Mouse (Mus musculus) mature B cell (primary cell): Measurements from ENCODE around the gene Abcc1.

Experiments used
- in situ Hi-C: fragments of 300-500 bp; cut with MboI; formaldehyde crosslinking; loops from 2 replicates; pipeline ENCODE4 v1.14.3; 2019

Gene Abcc1

DNA sequence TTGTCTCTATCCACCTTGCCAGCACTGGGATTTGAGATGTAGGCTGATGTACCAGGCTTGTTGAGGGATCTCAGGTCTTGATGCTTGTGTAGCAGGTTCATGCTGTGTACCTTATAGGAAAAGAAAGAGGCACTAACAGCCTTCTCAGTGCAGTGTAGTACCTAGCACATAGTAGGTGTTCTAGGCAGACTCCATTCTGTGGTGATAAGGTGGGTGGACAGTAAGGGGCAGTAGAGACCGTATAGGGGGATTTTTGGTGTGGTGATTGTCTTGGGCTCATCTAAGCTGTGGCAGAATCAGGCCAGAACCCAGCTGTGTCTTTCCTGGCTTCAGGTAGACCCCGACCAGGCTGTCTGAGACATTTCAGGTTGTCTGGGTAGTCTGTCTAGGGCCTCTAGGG is 15.0 kb downstream of the Abcc1 start:
- in situ Hi-C loops: no loop called here

DNA sequence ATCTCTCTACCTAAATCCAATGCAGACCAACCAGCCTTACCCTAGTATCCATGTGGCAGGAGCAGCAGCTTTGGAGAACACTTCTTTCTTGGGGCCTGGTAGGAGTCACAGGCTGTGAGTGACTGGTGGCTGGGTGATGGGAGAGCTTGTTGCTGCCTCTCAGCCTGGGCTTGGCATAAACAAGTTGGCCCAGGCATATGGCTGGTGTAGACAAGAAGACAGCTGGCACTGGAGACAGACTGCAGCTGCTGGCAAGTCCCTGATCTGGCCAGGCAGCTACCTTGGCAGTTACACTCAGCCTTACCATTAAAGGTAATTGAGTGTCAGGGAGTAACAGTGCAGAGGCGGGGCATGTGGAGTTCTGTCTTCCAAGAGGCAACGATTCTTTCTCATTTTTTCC is 16.0 kb downstream of the Abcc1 start:
- in situ Hi-C loops: no loop called here

DNA sequence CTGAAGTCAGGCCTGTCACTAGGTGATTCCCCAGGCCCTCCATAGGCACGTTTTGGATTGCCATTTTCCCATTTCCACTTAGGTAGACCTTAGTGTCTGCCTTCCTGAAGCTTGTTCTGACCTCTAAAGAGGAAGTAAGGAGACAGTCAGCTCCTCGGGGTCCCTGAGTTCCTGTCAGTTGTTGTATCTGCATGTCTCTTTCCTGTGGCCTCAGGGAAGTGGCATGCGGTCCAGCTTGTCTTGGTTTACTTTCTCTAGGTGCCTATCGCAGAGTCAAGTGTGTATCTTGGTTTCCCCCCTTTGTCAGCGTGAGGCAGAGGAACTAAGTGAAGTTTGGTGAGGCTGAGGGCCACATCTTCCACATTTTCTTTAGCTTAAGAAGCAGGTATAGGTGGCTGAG is 17.3 kb downstream of the Abcc1 start:
- in situ Hi-C loops: no loop called here

DNA sequence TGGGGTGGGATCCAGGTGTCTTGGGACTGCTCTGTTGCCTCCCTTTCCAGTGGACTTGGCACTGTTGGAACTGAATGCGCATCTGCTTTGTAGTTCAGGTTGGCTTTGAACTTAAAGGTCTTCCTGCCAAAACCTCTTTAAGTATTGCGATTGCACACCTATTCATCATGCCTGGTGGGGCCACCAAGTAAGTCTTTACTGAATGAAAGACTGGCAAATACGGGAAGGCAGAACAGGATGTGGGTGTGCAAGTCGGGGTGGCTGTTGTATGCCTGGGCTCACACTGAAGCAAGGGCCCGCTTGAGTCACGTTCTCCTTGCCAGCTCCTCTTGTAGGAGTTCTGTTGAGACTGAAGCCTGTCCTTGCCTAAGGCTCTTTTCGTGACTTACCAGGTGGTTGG is 18.5 kb downstream of the Abcc1 start:
- in situ Hi-C loops: no loop called here

DNA sequence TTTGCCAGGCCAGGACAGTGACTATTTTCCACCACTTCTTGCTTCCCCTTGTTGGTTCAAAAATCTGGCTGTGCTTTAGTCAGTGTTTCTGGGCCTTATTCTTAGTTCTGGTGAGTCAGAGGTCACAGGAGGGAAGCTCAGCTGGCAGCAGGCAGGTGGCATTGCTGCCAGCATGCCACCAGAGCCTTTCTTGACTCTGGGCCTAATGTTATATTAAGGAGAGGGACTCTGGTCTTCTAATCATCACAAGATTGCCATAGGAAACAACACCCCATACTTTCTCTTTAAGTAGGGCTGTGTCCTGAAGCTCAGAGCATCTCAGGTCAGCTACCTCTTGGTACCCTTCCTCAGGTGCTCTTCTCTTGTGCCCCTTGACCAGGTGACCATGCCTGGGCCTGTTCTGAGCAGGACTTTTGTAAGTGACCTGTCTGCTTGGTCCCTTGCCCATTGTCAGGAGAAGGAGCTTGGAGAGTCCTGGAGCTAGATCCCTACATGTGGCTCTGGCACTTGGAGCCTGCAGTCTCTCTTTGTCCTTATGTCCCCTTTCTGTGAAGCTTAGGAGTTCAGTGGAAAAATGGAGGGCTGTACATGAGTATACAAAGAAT is 19.8 kb downstream of the Abcc1 start:
- in situ Hi-C loops: no loop called here

DNA sequence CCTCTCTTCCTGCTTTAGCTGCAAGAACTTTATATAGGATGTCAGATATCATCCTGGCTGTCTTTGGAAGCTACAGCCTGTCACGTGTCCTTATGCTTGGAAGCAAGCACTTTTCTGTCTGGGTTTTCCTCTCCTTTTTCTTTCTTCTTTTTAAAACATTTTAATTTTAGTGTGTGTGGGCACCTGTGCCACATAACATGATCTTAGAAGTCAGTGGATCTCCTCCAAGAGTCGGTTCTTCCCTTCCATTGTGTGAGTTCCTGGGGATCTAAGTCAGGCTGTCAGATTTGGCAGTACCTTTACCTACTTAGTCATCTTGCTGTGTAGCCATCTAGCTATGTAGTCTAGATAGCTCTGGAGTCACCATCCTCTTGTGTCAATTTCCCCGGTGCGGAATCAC is 37.9 kb downstream of the Abcc1 start:
- in situ Hi-C loops: no loop called here

DNA sequence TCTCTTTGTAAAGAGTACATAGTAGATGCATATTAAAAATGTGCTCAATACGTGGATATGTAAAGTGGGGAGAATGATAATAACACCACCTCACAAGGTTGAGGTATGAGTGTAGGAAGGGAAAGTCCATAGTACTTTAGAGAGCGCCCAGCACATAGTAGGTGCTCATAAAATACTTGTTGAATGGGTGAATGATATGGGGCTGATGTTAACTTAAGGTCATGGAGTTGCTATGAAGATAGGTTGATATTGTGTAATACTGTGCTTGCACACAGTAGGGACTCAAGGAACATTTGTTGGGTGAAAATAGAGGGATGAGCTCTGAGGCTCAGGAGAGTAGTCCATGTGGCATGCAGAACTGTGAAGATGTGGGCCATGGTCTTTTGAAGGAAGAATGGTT is 42.1 kb downstream of the Abcc1 start:
- in situ Hi-C loops: no loop called here

DNA sequence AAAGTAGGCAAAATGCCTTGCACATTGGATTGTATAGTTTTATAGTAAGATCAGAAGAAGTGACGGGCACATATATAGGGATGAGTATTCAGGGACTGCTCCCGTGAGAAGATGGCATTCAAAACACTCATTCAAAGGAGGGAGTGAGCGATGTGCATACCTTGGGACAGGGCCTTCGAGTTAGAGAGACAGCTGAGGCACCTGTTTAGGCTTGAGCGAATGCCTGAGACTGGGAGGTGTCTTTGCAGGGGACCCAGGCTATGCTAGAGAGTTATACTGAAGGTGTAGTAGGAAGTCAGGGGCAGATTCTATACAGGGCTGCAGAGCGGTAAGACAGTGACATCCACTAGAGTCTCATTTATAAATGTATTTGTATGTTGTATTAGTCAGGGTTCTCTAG is 44.3 kb downstream of the Abcc1 start:
- in situ Hi-C loops: no loop called here

DNA sequence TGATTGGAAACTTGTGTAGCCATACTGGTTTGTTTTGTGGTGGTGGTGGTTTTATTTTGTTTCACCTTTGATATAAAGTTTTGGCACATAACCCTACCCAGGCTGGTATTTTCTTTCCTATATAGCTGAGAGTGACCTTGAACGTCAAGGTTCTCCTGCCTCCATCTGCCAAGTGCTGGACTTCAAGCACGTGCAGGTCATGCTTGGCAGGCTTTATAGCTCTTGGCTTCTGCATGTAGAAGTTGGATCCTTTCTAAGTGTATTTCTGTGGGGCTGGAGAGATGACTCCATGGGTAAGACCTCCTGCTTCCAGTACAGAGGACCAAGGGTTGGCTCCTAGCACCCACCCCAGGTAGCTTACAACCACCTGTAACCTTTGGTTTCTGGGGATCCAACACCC is 47.8 kb downstream of the Abcc1 start:
- in situ Hi-C loops: no loop called here

DNA sequence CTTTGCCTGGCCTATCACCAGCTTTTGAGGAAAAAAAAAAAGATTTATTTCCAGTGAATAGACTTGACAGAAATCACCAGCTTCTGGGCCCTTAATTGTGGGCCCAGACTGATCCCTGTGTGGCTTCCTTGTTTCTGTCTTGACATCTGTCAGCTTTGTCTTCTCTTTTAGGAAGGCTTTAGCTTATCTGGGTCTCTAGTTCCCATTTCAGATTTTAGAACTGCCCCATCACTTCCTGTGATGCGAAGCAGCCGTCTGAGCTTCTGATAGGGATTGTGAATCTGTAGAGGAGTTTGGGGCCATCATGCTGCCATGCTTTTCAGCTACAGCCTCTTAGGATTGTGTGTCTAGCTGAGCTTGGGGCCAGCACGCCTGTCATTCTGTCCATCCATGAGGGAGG is 48.4 kb downstream of the Abcc1 start:
- in situ Hi-C loops: no loop called here

DNA sequence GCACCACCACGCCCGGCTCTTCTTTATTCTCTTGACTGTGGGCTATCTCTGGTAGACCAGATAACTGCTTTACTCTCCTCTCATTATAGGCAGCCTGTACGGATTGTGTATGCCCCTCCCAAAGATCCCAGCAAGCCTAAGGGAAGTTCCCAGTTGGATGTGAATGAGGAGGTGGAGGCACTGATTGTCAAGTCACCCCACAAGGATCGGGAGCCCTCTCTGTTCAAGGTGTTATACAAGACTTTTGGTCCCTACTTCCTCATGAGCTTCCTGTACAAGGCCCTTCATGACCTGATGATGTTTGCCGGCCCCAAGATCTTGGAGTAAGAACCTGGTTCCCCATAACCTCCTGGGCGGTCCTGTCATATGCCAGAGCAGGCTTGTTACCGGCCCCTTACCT is 49.3 kb downstream of the Abcc1 start:
- in situ Hi-C loops: no loop called here

DNA sequence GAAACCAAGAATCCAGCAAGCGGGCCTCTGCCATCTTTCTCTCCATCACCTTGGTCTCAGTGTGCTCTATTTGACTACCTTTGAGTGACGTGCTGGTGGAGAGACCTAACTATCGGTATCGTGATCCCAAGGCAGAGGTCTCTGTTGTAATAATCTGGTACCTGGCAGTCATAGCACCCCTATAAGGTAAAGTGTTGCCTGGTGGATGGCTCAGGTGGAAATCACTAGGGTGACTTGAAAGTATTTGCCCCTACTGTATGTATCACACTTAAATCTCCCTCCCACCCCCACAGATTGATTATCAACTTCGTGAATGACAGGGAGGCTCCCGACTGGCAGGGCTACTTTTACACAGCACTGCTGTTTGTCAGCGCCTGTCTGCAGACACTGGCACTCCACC is 49.8 kb downstream of the Abcc1 start:
- in situ Hi-C loops: no loop called here

DNA sequence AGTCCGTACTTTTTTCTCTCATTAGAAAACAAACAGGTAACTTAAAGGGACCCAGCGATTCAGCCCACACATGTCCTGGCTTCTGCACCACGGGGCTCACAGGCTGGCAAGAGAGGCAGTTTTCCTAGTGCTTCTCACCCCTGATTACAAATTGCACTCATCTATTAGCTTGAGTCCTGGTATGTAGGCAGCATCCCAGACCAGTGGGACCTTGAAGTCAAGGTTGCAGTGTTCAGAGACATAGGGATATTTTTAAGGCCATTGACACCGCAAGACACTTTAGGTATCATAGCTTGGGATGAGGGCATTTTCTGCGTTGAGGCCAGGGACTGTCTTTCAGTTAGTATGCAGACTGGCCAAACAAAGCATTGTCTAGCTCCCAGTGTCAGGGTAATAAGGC is 51.2 kb downstream of the Abcc1 start:
- in situ Hi-C loops: no loop called here

DNA sequence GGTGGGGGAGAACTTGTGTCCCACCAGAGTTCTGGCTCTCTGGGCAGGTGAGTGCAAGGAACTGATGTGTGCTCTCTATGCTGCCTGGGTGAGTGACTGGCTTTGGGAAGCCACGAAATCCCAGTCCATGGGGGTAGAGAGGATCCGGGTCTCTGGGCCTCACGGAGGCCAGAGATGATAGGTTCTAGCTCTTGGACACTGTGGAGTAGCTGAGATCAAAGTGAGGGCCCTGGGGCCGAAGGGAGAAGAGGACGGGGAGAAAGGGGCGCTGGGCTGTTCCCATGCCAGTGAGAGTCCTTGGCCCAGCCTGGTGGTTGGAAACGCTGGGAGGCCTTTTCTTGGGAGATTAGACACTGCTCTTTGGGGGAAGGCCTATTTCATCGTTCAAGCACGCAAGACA is 53.8 kb downstream of the Abcc1 start:
- in situ Hi-C loops: no loop called here

DNA sequence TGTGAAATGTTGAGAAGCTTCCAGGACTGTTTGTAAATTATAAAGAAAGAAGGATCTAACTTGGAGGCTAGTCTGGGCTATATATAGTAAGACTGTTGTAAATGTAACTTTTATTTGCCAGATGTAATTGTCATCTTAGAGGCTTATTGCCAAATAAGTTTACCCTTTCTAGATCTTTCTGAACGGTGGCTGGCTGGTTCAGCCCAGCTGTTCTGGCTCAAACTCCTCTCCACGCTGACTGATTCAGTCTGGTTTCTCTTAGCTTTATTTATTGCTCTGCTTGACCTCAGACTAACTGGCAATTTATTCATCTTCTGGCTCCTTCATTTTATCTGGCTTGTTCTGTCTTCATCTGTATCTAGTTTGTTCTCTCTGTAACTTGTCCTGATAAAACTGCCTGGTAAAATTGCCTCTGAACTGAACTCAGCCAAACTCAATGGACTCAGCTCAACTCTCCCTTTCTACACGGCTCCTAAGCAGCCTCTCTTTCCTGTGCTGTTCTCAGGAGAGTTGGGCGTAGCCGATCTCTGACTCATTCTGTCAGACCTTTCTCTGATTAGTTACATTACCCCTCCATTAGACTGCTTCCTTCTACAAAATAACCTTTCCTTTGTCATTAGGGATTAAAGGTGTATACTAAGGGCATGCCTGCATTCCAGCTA is 55.7 kb downstream of the Abcc1 start:
- in situ Hi-C loops: no loop called here

DNA sequence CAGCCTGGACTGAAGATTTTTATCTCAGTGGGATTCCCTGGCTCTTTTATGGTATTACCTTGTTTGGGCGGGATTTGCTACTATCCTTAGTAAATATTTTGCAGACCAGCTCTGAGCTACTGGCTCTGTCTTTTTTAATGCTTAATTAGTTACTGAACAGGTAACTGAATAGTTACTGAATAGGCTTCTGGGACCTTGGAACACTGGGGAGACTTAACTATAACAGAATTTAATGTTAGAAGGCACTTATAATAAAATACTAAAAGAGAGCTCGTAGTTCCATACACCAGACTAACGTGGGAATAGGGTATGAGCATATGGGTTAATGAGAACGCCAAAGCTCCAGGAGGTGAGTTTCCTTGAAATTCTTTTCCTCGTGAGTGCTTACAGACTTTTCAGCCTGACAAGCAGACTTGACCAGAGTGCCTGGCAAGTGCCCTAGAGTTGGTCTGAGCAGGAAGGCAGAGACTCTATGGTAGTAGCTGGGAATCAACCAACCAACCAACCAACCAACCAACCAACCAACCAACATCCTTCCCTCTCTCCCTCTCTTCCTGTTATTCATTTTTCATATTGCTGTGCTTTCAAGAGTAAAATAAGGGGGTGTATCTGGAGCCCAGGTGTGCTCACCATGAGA is 59.3 kb downstream of the Abcc1 start:
- in situ Hi-C loops: no loop called here

DNA sequence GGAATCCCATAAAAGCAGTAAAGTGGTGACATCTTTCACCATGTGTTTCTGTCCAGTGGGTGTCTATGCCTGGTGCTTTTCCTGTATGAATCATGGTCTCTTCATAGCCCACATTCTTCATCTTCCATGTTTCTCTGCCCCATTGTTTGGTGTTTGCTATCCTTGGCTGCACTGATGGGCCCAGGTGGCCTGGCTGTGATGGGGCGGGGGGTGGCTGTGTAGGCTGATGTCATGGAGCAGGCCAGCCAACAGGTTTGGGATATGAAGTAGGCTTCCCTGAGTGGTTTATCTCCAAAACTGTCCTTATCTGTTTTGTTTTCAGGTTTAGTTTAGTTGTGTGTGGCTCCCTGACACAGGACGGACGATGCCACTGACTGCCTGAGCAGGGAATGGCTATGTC is 60.7 kb downstream of the Abcc1 start:
- in situ Hi-C loops: no loop called here

DNA sequence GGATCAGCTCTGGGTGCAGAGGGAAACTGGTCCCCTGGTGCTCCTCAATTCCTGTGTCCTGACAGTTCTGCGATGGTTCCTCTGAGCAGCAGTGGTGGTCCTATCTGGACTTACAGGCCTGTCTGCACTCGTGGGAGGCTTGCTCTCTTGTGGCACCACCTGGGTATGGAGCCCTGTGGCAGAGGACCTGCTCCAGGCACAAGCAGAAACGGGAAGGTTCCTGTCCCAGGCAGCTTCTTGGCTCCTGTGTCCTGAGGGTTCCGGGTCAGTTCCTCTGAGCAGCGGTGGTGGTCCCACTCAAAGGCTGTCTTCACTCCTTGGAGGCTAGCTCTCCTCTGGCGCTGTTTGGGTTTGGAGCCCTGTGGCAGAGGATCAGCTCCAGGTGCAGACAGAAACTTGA is 68.0 kb downstream of the Abcc1 start:
- in situ Hi-C loops: no loop called here

DNA sequence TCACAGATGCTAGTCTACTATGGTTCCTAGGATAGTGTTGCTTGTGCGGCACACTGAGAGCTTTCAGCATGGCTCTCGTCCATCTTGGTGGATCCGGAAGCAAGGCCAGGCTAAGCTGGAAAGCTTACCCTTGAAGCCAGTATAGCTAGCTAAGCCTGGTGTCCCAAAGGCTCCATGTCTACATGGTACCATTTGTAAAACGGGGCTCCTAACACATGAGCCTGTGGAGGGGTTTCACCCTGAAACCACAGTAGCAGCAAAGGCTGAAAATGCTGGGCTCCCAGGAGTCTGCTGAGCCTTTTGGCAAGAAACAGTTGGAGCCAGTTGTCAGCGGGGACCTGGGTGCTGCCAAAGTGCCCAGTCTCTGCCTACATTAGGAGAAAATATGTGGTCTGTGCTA is 71.6 kb downstream of the Abcc1 start:
- in situ Hi-C loops: no loop called here

DNA sequence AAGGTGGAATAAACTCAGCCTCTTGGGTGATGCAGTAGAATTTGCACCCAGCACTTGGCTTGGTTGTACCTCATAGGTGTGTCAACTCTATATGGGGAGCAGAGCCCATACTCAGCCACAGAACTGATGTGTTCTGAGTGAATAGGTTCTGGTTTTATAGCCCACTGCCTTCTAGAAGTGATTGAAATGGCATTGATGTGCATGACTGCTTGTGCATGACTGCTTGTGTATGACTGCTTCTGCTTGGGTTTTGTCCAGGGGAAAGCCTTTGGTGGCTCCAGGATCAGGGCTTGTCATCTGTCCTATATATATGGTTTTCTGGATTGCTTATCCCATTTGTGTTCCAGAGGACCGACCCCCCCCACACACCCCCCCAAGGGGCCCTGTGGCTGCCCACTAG is 74.2 kb downstream of the Abcc1 start:
- in situ Hi-C loops: no loop called here

DNA sequence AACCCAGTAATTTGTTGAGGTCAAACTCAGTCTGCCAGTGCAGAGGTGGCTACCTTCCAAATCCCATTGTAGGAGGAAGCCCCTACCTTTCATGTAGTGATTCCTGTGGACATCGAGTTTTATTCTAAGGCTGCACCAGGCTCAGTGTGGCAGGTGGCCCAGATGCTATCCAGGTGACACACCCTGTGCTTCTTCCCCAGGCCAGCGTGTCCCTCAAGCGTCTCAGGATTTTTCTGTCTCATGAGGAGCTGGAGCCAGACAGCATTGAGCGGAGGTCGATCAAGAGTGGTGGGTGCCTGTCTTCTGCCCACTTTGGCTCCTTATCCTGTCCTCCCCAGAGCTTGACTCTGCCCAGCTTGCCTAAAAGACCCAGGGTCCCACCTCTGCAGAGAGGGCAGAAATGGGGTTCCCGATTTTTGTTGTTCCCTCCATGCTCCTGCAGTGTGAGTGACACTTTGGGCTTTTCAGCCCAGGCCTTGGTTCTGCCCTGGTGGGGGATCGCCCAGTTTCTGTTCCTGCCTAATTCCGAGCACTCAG is 76.2 kb downstream of the Abcc1 start:
- in situ Hi-C loops: no loop called here

DNA sequence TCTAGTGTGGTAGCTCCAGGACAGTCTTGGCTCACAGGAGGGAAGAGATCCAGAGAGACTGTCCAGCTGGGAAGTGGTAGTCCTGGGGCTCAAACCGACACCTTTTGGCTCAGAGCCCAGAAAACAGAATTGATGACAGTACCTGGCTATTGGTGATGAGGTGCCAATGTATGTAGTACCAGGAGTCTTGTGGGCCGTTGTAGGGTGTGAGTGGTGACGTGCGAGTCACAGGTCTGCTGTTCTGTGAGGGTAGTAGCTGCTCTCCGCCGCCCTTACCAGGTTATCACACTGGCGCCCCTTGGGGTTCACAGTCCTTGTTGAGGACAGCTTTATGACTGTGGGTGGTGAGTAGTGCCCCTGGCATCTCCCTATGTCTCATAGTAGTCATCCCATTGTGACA is 77.2 kb downstream of the Abcc1 start:
- in situ Hi-C loops: no loop called here

DNA sequence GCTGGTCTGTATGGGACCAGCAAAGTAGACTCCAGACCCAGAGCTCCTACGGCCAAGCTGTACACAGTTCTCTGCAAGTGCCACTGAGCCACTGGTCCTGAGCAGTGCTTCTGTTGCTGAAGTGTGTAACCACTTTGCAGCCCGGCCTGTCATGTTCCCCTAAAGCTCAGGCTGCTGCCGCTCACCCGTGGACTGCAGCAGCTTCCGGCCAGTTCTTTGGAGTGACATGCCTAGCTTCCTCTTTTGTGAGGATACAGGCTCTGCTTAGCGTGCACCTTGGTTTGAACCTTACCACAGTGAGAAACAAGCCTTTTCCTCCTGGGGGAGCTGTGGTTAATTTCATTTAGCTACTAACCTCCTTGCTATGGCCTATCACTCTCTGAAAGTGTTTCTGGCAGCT is 77.7 kb downstream of the Abcc1 start:
- in situ Hi-C loops: no loop called here
